Mouse (Mus musculus): ENCODE measurements around the gene Oosp2.

DNA sequence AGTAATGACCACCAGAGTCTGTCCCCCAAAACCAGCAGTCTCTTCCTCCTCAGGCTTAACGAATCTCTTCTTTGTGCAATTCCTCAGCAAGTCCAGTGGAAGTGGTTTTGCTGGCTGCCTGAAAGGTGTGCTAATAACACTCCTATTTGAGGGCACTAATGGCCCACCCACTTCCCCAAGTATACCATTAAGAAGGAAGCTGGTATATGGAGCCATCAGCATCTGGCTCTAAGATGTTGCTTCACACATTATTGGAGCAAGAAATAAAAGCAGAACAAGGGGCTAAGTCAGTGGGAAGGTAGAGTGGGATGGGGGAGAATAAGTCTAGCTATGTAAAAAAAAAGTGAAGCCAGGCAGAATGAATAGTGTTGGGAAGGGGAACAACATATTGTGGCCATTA is 19.6 kb downstream of the Oosp2 start, which contains the start of gene Ms4a3:
- no peak for TF ChIP-seq CTCF (IDR thresholded peaks at IDR 0.05; ENCODE audit: low read depth, low read length)
- TF ChIP-seq GATA2 (IDR thresholded peaks at IDR 0.05; ENCODE audit: borderline replicate concordance, low read depth, low read length), result no peak

All from G1E (cell line).